Mouse (Mus musculus): Measurements from ENCODE around the gene Gm11213. TPM values are rescaled to one million over a fixed set of nuclear protein-coding genes. Genes with fewer than 3 reads are reported as not detected.

Gm11213 gene
- polyA plus RNA-seq, 1 experiment, result not detected

DNA sequence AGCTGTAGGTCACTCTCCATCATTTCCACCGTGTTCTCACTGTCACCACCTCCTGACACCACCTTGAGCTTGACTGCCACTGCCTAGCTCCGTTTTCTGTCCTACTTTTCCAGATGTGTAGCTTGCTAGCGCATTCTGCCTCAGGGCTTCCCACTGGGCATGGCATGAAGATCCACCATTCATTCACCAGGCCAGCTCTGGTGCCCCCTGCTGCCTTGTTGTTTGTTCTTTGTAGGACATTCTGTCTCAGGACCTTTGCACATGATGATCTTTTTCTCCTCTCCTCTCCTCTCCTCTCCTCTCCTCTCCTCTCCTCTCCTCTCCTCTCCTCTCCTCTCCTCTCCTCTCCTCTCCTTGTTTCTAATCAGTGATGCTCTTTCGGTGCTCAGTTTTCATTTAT is 42.3 kb downstream of the Gm11213 start:
- H3K36me3 ChIP-seq (ENCODE audit: control insufficient read depth, insufficient read depth), result peaks cover 35% of the 10 kb centered on the region
- H3K27me3 ChIP-seq (ENCODE audit: control insufficient read depth, insufficient read depth, insufficient read length), result no peaks in the 10 kb centered on the region
- H3K79me2 ChIP-seq (ENCODE audit: control insufficient read depth, insufficient read depth), result peaks cover 39% of the 10 kb centered on the region
- peaks cover 4% of the 10 kb centered on the region for H3K79me3 ChIP-seq (ENCODE audit: low read depth)
- no peak overlapping the region for H3K4me3 ChIP-seq (ENCODE audit: insufficient read depth, poor library complexity, severe bottlenecking)
- no peak overlapping the region for H3ac ChIP-seq (ENCODE audit: control insufficient read depth, insufficient read length, low read depth)
- no peak for TF ChIP-seq FOSL1 (IDR thresholded peaks at IDR 0.05; ENCODE audit: insufficient read depth, low read length, poor library complexity, severe bottlenecking)
- TF ChIP-seq CEBPB (IDR thresholded peaks at IDR 0.05; ENCODE audit: low read depth), result no peak
- TF ChIP-seq MYOD1 (IDR thresholded peaks at IDR 0.05; ENCODE audit: control insufficient read depth, insufficient read length, low read depth), result no peak
- no peak for TF ChIP-seq USF1 (IDR thresholded peaks at IDR 0.05; ENCODE audit: low read depth)
- no peak for TF ChIP-seq MYOG (IDR thresholded peaks at IDR 0.05; ENCODE audit: control insufficient read depth, extremely low read depth, insufficient read length)
- TF ChIP-seq CTCF (IDR thresholded peaks at IDR 0.05; ENCODE audit: control insufficient read depth, insufficient read depth, insufficient read length), result no peak
- no peak for TF ChIP-seq MAX (IDR thresholded peaks at IDR 0.05)

- no peak for TF ChIP-seq FOSL1 (IDR thresholded peaks at IDR 0.05; ENCODE audit: insufficient read depth, low read length, poor library complexity, severe bottlenecking)
- no peak for TF ChIP-seq MYOD1 (IDR thresholded peaks at IDR 0.05; ENCODE audit: control insufficient read depth, insufficient read length, low read depth)
- no peak for TF ChIP-seq CTCF (IDR thresholded peaks at IDR 0.05; ENCODE audit: control insufficient read depth, insufficient read depth, insufficient read length)
- no peak for TF ChIP-seq MAX (IDR thresholded peaks at IDR 0.05)
- no peak for TF ChIP-seq CEBPB (IDR thresholded peaks at IDR 0.05; ENCODE audit: low read depth)
- no peak for TF ChIP-seq MYOG (IDR thresholded peaks at IDR 0.05; ENCODE audit: control insufficient read depth, extremely low read depth, insufficient read length)
- no peak for TF ChIP-seq USF1 (IDR thresholded peaks at IDR 0.05; ENCODE audit: low read depth)
- Histone ChIP-seq H3K36me3 (ENCODE audit: control insufficient read depth, insufficient read depth) (peaks cover 35% of the 10 kb centered on the region), H3K27me3 (ENCODE audit: control insufficient read depth, insufficient read depth, insufficient read length) (no peaks in the 10 kb centered on the region), H3ac (ENCODE audit: control insufficient read depth, insufficient read length, low read depth) (no peak overlapping the region), H3K79me2 (ENCODE audit: control insufficient read depth, insufficient read depth) (peaks cover 39% of the 10 kb centered on the region), H3K79me3 (ENCODE audit: low read depth) (peaks cover 4% of the 10 kb centered on the region), H3K4me3 (ENCODE audit: insufficient read depth, poor library complexity, severe bottlenecking) (no peak overlapping the region)
Measured at GRCm38 (mm10) chr4:63561861-63562675, 43.0 kb downstream of the Gm11213 start.

GRCm38 (mm10) chr4:63560079-63560478 is 45.0 kb downstream of the Gm11213 start:
- H3K36me3 ChIP-seq (ENCODE audit: control insufficient read depth, insufficient read depth), result peaks cover 33% of the 10 kb centered on the region
- TF ChIP-seq CEBPB (IDR thresholded peaks at IDR 0.05; ENCODE audit: low read depth), result no peak
- no peak for TF ChIP-seq MYOG (IDR thresholded peaks at IDR 0.05; ENCODE audit: control insufficient read depth, extremely low read depth, insufficient read length)
- no peak for TF ChIP-seq USF1 (IDR thresholded peaks at IDR 0.05; ENCODE audit: low read depth)
- peak; percentile 73 for TF ChIP-seq CTCF (IDR thresholded peaks at IDR 0.05; ENCODE audit: control insufficient read depth, insufficient read depth, insufficient read length)
- TF ChIP-seq MAX (IDR thresholded peaks at IDR 0.05), result no peak
- peak overlapping the region; percentile 14 for H3K4me3 ChIP-seq (ENCODE audit: insufficient read depth, poor library complexity, severe bottlenecking)
- peaks cover 4% of the 10 kb centered on the region for H3K79me3 ChIP-seq (ENCODE audit: low read depth)
- H3K27me3 ChIP-seq (ENCODE audit: control insufficient read depth, insufficient read depth, insufficient read length), result no peaks in the 10 kb centered on the region
- H3ac ChIP-seq (ENCODE audit: control insufficient read depth, insufficient read length, low read depth), result peak overlapping the region; percentile 62
- peaks cover 39% of the 10 kb centered on the region for H3K79me2 ChIP-seq (ENCODE audit: control insufficient read depth, insufficient read depth)

- Histone ChIP-seq H3ac (ENCODE audit: control insufficient read depth, insufficient read length, low read depth) (peak overlapping the region; percentile 61), H3K27me3 (ENCODE audit: control insufficient read depth, insufficient read depth, insufficient read length) (no peaks in the 10 kb centered on the region), H3K4me3 (ENCODE audit: insufficient read depth, poor library complexity, severe bottlenecking) (peak overlapping the region; percentile 40), H3K36me3 (ENCODE audit: control insufficient read depth, insufficient read depth) (peaks cover 33% of the 10 kb centered on the region), H3K79me3 (ENCODE audit: low read depth) (peaks cover 4% of the 10 kb centered on the region), H3K79me2 (ENCODE audit: control insufficient read depth, insufficient read depth) (peaks cover 39% of the 10 kb centered on the region)
- TF ChIP-seq USF1 (IDR thresholded peaks at IDR 0.05; ENCODE audit: low read depth), result no peak
Measured at GRCm38 (mm10) chr4:63559127-63559697, 45.8 kb downstream of the Gm11213 start.

GRCm38 (mm10) chr4:63558407-63559081 is 46.5 kb downstream of the Gm11213 start, which contains the start of gene Tmem268:
Gene Tmem268, plus strand, starts transcription at chr4:63558781.
- peaks cover 4% of the 10 kb centered on the region for H3K79me3 ChIP-seq (ENCODE audit: low read depth)
- no peaks in the 10 kb centered on the region for H3K27me3 ChIP-seq (ENCODE audit: control insufficient read depth, insufficient read depth, insufficient read length)
- TF ChIP-seq MAX (IDR thresholded peaks at IDR 0.05) (peak; percentile 90), MYOD1 (IDR thresholded peaks at IDR 0.05; ENCODE audit: control insufficient read depth, insufficient read length, low read depth) (no peak)
- H3K4me3 ChIP-seq (ENCODE audit: insufficient read depth, poor library complexity, severe bottlenecking), result peak within 1 kb of the TSS; percentile 40
- peaks cover 39% of the 10 kb centered on the region for H3K79me2 ChIP-seq (ENCODE audit: control insufficient read depth, insufficient read depth)
- peaks cover 33% of the 10 kb centered on the region for H3K36me3 ChIP-seq (ENCODE audit: control insufficient read depth, insufficient read depth)
- peak within 1 kb of the TSS; percentile 61 for H3ac ChIP-seq (ENCODE audit: control insufficient read depth, insufficient read length, low read depth)

All from C2C12 (cell line).